Mouse (Mus musculus) spleen, adult 2 months (tissue): ENCODE data around the gene Zfp618.

Experiments
- CTCF ChIP-seq: fragments of 200-500 bp; IDR thresholded peaks from 2 replicates; pipeline ENCODE4 v1.5.1; 2011; ENCODE audit warnings: mild to moderate bottlenecking, inconsistent platforms; ENCODE audit not compliant: insufficient read depth, insufficient read length, insufficient replicate concordance; ENCODE audit errors: extremely low read depth
- POLR2A ChIP-seq: fragments of 200-500 bp; IDR thresholded peaks from 2 replicates; pipeline ENCODE4 v1.6.1; 2011; ENCODE audit warnings: low read depth, low read length, inconsistent platforms

DNA sequence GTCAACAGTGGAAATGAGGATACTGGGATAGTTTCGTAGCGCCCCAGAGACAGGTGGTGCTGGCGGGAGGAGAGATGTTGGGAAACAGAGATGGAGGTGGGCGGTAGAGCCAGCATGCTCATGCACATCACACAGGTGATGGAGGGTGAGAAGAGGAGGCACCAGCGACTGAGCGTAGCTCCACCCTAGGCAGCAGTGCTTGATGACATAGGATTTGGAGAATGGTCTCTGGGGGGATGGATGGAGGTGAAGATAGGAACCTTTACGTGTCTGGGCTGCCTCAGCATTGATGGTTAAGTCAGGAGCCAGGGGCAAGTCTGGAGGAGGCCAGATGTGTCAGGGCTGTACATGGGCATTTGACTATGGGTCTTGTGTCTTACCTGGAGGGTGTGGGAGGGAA is 58.7 kb downstream of the Zfp618 start:
- TF ChIP-seq POLR2A (no peak), CTCF (no peak)
